Mouse (Mus musculus) cerebellum, adult 8-10 months (tissue): ENCODE data around the gene Cep72.
A peak's percentile ranks its signal among the peaks of the same experiment; 100 is the strongest.
"Not testable (repeated sequence)": the region's sequence is repeated elsewhere in the genome, so short reads cannot be mapped to it uniquely, and the experiment has no call there.

Source experiments
- DNase-seq: peaks from one replicate; pipeline ENCODE4 v3.0.0; 2022

The Cep72 gene

DNA sequence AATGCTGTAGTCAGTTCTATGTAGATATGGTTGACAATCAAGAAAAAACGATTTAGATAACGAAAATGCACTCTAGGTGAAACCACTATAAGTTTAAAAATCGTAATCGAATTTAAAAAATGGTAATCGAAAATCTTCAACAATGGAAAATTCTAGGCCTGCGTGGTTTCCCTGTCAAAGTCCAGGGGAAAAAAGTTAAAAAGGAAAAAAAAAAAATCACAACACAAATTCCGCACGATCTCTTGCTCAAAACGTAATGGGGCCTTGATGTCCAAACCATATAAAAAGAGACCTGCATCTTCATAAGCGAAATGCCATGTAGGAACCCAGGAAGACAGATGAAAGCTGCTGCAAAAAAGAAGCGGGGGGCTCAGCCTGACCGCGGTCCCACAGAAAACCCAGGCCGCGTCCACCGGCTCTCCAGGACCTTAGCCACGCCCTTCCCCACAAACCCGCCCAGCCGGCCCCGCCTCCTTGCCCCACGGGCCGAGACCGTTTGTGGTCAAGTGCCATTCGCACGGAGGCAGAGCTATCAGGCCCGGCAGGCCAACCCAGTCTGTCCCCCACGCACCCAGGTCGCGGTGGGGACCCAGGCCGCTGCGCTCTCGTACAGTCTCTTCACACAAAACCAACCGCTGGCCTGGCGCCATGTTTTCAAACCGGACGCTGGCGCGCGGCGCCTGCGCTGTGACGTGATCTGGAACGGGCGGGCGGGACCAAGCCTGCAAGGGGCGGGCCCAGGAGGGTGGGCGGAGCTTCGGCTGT lies at the start of gene Cep72:
Gene Cep72 (minus strand): TSS at position 687 of the 765 bp plus-strand sequence.
- DNase-seq = peak; percentile 86

DNA sequence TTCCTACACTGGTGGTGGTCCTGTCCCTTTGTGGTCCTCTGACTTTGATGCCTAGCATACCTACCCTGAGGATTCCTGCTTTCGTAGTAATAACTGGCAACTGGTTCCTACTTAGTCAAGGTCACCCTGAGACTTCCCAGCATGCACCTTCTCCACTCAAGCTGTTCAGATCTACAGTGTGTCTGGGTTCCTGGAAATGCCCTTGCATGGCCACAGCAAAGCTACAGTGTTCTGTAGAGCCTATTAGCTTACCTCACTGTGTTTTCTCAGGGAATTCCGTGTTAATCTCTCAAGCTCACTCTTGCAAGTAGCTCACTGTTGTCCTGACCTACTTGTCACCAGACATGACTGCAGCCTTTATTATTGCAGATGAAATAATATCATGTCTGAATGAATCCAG lies 45.3 kb upstream of the Cep72 start:
- no peak for DNase-seq

DNA sequence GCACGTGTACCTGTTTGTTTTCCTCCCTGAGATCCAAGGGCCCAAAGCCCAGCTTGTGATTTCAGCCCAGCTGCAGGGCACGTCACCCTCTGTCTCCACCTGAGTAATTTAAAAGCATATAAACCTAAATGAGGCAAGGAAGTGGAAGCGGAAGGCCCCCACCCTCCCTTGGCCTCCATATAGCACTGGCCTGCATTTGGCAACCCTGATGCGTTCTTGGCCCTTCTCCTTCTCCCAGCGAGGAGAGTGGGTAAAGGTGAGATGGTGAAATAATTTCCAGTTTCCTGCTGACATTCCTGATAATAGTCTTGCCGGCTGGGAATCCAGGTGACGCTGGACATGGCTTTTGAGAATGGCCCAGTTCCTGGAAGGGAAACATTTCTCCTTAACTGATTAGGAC lies 42.3 kb upstream of the Cep72 start:
- no peak for DNase-seq

DNA sequence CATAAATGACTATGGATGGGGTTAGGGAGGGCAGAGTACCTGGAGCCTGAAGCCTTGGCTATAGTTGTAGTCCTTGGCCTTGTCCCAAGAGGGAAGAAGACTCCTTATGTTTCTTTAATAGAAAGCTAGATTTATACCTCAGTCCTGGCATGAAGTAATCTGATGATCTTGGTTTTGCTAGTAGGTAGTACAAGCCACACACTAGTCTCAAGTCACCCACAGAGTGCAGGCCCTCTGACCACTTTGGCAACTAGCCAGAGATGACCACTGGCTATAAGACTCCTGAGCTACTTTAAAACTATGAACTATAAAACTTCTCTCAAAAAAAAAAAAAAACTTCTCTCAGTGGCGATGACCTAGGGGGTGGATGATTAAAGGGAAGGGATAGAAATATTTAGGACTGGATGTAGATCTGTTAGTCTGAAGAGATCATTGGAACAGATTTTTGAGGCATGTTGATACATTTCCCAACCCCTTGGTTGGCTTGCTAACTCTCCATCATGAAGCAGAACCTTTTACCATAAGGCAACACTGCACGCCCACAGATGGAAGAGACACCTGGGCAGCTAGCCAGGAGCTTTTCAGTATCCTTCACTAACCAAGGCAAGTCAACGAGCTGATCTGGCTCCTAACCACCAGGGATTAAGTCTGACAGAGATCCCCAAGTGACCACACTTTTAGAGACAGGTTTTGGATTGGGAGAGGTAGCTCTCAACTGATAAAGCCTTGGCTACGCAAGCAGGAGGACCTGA lies 40.9 kb upstream of the Cep72 start:
- peak; percentile 27 for DNase-seq

DNA sequence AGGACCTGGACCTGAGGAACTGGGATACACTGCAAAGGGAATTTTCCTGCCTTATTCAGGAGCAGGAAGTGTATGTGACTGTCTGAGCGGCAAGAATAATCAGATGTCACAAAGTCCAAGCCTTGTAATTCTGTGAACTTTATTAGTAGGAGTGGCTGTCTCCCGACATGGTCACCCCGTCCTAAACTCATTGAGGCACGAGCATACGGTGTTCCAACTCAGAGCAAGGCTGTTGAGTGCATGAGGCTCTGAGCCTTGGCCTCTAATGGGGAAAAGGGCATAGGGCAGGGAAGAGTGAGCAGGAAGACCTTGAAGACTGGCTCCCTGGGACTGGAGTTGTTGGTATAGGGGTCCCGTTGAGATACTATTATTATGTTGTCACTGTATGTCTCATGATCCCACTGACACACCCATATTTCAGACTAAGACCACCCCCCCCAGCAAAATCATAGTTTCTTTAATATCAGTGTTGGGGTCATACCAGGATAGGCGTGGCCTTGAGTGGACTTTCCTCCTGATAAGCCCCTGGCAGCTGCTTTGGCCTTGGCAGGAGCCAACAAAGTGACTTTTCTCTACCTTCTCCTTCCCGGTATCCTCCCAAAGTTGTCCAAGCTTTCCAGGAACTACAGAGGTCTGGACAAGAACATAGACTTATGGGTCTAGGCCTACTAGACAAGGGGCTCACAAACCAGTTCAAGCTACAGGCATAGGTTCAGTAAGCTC lies 40.2 kb upstream of the Cep72 start:
- DNase-seq = no peak

DNA sequence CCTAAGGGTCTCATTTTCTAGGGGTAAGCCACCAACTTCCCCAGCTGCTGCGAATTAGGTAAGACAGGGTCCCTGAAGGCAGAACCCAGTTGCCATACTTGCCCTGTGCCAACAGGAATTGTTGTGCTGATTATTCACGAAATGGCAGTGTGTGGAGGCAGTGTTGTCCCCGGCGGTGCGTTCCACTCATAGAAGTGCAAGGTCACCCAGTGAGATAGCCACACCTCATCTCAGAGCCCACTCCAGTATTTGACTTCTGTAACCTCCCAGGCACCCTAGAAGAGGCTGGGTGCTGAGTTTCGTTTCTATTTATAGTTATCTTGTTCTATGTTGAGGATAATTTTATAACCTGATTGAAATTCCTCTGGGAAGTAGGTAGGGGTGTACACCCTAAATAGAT lies 36.8 kb upstream of the Cep72 start:
- no peak for DNase-seq

DNA sequence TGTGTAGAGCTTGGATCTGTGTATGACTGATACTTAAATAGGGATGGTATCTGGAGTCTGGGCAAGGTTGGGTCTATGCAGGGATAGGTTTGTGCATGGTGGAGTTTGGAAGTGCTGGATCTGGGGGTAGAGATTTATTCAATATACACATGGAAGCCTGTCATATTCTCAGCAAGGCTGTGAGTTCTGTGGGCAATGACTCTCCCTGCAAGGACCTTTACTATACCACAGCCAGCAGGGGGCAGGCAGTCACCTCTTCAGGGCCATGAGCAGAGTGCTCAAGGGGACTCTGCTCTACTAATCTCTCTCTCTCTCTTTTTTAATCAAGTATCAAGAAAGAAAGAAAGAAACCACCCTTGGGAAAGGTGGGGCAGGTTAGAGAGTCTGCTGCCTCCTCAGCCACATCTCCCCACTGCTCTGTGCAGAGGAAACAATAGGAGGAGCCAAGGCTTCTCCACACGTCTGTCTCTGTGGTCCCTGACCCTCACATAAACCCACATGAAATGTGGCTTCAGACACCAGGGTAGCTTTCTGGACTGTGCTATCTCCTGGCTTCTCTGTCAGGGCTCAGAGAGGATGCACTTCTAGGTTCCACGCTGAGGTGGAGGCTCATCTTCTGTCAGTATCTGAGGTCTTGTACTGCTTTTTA lies 34.7 kb upstream of the Cep72 start:
- peak; percentile 8 for DNase-seq

DNA sequence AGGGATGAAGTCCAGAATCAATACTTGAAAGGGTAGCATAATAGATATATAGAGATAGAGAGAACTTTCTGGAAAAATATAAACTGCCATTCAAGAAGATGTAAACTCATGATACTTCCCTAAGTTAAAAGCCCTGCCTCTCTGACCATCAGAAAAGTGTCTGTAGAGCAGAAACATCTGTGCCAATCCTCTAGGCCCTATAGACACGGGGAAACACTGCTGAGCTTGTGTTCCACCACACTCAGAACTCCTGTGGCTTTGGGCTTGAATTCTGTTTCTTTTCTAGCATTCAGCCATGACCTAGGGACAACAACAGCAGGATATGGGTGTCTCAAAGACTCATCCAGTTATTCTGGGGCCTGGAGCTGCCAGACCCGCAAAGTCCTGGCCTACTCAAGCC lies 33.8 kb upstream of the Cep72 start:
- no peak for DNase-seq

DNA sequence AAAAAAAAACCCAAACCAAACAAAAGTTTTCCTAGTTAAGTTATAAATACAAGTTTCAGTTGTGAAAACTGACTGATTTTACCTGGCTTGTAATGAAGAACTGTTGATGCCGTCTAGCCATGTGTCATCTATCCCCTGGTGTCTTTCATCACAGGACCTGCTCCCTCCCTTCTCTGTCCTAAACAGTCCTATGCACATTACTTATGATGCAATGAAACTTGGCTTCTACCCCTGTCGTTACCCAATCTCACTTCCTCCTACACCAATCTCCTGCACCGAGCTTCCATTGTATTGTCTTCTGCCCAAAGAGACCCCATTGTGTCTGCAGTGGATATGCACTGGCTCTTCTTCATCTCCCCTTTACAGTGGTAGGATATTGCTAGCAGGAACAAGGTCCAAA lies 28.2 kb upstream of the Cep72 start:
- DNase-seq = no peak

DNA sequence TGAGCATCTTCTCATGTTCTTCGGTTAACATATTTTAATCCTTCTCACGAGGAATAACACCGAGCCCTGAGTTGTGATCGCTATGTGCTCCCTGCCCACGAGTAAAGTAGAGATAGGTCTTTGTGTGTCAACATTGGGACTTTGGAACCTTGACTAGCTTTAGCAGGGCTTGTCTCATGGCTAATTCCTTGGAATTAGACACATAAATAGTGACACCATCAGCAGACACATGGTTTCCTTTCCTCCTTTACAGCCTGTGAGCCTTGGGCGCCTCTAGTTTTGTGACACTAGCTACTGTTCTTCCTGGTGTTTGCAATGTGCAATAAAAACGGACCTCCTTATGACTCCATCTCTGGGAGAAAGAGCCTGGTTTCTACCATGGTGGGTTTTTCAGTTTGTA lies 11.3 kb upstream of the Cep72 start:
- no peak for DNase-seq

DNA sequence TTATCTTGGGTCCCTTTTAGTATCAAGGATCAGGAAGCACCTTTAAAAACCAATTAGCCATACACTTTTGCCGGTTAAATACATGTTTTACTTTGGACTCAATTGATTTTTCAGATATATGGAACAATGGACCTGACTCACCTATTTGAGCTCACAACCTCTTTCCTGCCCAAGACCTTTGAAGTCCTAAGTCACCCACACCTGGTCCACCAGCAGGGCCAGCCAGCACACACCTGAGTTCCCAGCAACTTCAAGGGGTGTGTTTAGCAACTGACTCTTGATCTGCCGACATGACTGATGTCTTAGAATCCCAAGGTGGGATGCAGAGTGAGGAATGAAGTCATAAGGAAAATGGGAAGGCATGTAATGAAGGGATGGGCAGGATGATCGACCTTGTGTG lies 9.6 kb upstream of the Cep72 start:
- DNase-seq = no peak

DNA sequence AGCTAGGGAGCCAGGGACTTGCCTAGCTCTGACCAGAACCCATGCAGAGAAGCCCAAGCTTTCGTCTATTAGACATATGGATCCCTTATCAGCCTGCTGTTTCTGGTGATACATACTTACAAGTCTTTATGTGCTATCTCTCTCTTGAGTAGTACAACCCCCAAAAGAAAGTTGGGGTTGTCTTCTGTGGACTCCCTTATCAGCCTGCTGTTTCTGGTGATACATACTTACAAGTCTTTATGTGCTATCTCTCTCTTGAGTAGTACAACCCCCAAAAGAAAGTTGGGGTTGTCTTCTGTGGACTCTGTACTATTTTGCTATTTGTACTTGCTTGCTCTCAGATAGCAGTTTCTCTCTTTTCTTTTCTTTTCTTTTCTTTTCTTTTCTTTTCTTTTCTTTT lies 9.1 kb upstream of the Cep72 start:
- DNase-seq = not testable (repeated sequence)

DNA sequence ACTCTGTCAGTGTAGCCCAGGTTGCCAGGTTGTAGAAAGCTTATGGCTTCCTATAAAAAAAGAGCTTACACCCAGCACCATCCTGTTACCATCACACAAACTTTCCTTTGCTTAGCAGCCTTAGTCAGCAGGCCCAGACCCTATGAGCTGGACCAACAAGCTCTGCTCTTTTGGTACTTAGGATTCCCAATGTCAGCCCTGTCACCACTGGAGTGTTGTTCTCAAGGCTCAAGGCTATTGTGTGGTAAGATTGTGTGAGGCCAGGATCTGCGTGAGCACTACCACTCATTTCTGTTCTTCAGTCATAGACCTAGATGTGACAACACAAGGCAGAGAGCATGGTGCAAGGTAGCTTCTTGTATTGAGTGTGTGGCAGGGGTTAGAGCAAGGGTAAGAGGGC lies 4.5 kb upstream of the Cep72 start:
- DNase-seq = no peak

DNA sequence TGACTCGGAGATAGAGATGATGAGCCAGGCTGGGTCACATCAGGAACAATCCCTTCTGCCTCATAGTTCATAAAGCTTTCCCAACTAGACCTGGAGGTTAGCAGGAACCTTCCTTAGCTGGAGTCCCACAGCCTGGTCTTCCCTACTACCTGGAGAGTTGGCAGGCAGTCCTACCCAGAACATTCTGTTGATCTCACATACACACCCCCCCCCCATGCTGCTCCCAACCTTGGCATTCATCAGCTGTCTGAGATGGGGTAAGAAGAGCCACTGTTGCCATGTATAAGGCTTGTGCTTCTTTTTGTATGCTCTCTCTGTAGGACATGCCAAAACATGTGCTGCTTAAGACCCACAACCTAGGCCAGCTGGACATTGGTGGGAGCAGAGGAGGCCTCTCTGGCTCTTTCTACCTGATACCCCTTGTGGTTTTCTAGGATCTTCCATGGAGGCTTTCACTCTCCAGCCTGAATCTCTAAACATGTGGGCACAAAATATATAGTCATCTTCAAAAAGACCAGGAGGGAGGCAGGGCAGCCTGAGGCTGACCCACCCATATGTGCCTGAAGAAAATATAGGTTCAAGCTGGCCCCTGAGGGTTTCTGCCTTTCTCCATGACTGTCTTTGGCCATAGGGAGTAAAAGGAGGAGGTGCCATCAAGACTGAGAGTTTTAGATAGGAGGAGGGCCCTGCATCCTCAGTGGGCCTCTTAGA lies 1.4 kb upstream of the Cep72 start:
- DNase-seq = no peak

DNA sequence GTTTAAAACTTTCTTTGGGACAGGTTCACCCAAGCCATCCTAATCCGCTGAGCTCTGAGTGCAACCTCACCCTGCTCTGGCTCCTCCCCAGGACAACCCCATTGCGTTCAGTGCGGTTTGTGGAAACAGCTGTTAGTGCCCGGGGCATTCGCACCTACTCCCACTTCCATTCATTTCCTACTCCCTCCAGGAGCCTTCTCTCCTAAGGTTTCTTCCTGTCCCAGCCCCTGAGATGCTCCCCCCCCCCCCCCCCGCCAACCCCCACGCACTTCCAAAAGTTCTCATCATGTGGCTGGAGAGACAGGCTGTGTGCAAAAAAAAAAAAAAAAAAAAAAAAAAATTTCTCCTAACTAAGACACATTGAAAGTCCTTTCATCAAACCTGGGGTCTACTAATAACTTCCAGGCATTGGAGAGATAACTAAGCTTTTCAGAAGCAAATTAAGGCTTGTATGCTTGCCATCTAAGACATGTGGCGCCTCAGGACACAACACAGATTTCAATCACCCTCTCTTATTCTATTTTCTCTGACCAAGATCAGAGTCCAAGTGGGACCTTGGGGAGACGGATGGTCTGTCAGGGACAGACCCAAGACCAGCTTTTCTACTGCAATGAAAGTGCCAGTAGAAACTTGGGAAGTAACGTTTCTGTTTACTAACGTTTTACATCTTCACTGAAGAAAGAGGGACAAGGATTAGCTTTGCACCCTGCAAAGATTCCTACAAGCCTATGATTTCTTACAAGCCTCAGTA lies 454 bp upstream of the Cep72 start:
- no peak for DNase-seq

DNA sequence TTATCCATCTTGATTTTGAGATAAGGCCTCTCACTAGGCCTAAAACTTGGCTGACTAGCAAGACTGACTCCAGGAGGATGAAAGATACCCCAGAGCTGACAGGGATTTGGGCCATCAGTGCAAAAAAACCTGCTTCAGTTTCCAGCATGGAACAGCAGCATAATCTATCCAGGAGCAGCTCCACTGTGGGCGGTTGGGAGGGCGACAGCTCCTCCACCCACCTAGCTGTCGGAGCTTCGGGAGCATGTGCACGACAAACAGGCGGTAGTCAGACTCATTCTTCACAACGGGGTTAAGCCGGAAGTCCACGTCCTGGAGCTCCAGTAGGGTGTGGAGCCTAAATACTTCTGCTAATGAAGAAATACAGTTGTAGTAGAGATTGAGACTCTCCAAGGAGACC lies 4.0 kb downstream of the Cep72 start:
- DNase-seq = no peak

DNA sequence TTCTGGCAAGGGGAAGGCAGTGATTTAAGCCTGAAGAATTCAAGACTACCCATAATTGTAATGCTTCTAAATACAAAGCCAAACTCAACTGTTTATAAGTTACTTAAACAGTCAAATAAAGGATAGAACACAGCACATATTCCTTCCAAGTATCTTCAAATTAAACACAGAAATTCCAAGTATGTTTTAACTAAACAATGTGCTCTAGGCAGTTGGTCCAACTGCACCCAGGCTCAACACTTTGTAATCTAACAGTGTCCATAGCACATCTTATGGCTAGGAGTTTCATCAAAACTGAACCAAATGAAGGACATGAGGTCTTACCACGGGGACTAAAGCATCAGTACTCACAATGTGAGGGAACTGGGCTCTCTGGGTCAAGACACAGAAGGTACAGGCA lies 5.9 kb downstream of the Cep72 start:
- no peak for DNase-seq

DNA sequence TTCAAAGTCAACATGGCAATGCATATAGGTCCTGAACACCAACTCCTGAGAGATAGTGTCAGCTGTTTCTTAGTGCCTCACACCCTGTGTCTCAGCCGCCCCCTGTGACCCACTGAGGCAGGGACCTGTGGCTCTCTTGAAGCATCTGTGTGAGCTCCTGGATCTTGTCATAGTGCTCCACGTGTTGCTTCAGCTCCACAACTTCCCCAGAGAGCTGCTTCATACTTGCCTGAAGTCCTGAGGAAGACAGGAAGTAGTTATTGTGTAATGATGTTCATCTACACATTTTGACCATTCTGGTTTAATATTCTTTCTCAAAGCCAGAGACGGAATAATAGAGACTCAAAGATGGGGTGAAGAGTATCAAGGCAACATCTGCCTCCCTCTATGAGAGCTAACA lies 22.2 kb downstream of the Cep72 start:
- DNase-seq = no peak

DNA sequence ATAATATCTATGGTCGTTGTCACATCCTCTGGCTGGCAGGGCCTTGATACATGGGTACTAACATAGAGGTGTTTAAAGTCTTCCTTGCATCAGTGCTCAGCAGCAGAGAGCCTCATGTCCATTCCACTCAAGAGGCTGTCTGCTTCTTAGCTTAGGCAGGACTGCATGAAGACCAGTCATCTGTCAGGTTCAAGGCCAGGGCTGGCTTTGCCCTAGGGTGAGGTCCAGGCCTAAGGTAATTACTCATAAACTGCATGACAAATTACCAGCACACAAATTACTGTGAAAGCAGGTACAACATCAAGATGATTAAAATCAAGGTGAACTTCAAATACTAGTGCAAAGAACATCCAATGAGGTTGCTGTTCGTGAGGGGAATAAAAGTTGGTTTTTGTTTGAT lies 26.3 kb downstream of the Cep72 start:
- no peak for DNase-seq

DNA sequence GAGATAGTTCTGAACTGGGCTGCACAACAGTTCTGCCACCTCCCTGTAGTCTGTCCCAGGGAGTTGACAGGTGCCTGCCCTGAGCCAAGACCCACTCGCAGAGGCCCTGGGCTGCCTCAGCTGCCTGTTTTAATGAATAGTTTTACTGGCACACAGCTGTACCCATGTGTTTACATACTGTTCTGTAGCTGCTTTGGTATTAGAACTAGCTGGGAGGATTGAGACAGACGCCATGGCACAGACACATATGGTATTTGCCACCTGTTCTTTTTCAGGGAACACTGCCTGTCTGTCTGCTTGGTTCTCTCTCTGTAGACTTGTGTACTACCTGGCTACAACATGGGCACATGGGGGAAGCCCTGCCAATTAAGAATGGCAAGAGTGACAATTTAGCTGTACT lies 27.3 kb downstream of the Cep72 start:
- DNase-seq = no peak

DNA sequence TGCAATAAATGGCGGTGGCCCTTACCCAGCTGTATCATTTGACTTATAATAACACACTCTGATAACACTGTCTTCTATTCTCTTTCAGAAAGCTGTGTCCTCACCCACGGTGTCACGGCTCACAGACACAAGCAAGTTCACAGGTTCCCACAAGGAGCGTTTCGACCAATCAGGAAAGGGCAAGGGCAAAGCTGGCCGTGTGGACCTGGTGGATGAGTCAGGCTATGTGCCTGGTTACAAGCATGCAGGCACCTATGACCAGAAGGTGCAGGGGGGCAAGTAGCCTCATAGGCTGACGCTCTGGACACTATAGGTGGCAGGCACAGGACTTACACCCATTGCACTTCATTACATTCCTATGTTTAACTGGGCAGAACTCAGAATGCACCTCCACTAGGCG lies 31.0 kb downstream of the Cep72 start:
- DNase-seq = no peak

DNA sequence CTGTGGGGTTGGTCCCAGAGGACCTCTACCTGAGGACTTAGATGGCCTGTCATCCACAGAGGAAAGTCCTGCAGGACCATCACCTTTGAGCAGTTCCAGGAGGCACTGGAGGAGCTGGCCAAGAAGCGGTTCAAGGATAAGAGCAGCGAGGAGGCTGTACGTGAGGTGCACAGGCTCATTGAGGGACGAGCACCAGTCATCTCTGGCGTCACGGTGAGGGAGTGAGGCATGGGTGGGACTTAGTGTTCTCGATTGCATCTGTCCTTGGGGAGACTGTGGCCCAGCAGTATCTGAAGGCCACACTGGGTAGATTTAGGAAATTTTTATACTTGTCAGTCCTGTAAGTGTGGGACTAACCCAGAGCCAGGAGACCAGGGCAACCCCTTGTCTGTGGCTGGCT lies 31.4 kb downstream of the Cep72 start:
- no peak for DNase-seq
